In the genomic region with DNA sequence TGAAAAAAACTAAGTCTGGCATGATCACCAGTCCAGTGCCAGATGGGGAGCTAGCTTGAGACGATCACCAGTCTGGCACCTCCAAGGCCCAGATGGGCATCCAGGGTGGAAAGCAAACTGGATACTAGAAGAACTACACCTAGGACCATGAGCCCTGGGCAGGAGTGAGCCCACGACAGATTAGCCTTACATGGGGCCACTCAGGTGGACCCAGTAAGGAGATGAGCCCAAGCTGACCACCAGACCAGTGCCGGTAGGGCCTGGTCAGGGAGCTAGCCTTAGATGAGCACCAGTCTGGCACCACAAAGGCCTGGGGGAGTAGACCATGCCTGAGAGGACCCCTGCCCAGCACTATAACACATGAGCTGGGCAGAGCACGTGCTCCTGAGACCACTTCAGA, we compare ENCODE assay signal across 25 mouse cellular contexts. TPM values are rescaled to one million over a fixed set of nuclear protein-coding genes. Genes with fewer than 3 reads are reported as not detected.
A peak's percentile ranks its signal among the peaks of the same experiment; 100 is the strongest.
DNase-seq lines count a peak whose midpoint lies in the region; ATAC-seq lines count a peak whose summit lies in the region.
"Had no signal": no experiment of that assay in that cellular context is flagged by ENCODE, and none has a peak within 500 bp of the region (broad histone marks: within the 10 kb centered on the region; RNA-seq: fewer than 3 reads in every experiment).

No protein-coding gene starts in this region.

- no peak overlapping the region for H3K9ac ChIP-seq in embryonic facial prominence, embryonic 11.5 days (replicated peaks; ENCODE audit: low read length)
- no peak overlapping the region for H3K9ac ChIP-seq in hindbrain, embryonic 15.5 days
- no peak overlapping the region for H3K9ac ChIP-seq in hindbrain, embryonic 14.5 days
- H3K9ac ChIP-seq in kidney, embryonic 16.5 days (replicated peaks; ENCODE audit: low read length) = no peak overlapping the region
- no peak overlapping the region; the same call in 1 of the 2 replicates for H3K9ac ChIP-seq in neural tube, embryonic 11.5 days (ENCODE audit: low read length)
- H3K9ac ChIP-seq in neural tube, embryonic 15.5 days (replicated peaks) = no peak overlapping the region
- H3K9ac ChIP-seq: heart, embryonic 13.5 days; liver, embryonic 14.5 days; lung, embryonic 15.5 days; neural tube, embryonic 13.5 days had no signal

- H3K9me3 ChIP-seq in embryonic facial prominence, embryonic 11.5 days (replicated peaks; ENCODE audit: control insufficient read depth, low read length) = no peaks in the 10 kb centered on the region
- no peaks in the 10 kb centered on the region for H3K9me3 ChIP-seq in embryonic facial prominence, embryonic 10.5 days
- no peaks in the 10 kb centered on the region for H3K9me3 ChIP-seq in hindbrain, embryonic 15.5 days
- no peaks in the 10 kb centered on the region for H3K9me3 ChIP-seq in hindbrain, embryonic 14.5 days (ENCODE audit: control insufficient read depth, low read length)
- H3K9me3 ChIP-seq in kidney, embryonic 16.5 days (ENCODE audit: low read length) = no peaks in the 10 kb centered on the region
- H3K9me3 ChIP-seq in neural tube, embryonic 11.5 days (ENCODE audit: control insufficient read depth, low read length) = no peaks in the 10 kb centered on the region
- no peaks in the 10 kb centered on the region for H3K9me3 ChIP-seq in neural tube, embryonic 15.5 days (replicated peaks)
- H3K9me3 ChIP-seq: heart, embryonic 13.5 days; lung, embryonic 15.5 days; megakaryocyte, embryonic 14.5 days; neural tube, embryonic 13.5 days had no signal

- 86% methylated on average over 4 of the region's 4 CpGs for WGBS in embryonic facial prominence, embryonic 11.5 days
- WGBS in embryonic facial prominence, embryonic 10.5 days = 91% methylated on average over 4 of the region's 4 CpGs
- WGBS in hindbrain, embryonic 15.5 days = 86% methylated on average over 4 of the region's 4 CpGs
- WGBS in hindbrain, embryonic 14.5 days = 93% methylated on average over 4 of the region's 4 CpGs
- 92% methylated on average over 4 of the region's 4 CpGs for WGBS in kidney, embryonic 16.5 days
- 94% methylated on average over 4 of the region's 4 CpGs for WGBS in neural tube, embryonic 11.5 days
- 91% methylated on average over 4 of the region's 4 CpGs for WGBS in neural tube, embryonic 15.5 days

- no peak overlapping the region for H3K4me3 ChIP-seq in embryonic facial prominence, embryonic 11.5 days (ENCODE audit: low read depth, low read length)
- H3K4me3 ChIP-seq in embryonic facial prominence, embryonic 10.5 days = no peak overlapping the region
- H3K4me3 ChIP-seq in hindbrain, embryonic 15.5 days = no peak overlapping the region
- no peak overlapping the region for H3K4me3 ChIP-seq in hindbrain, embryonic 14.5 days (replicated peaks; ENCODE audit: low read length)
- no peak overlapping the region for H3K4me3 ChIP-seq in kidney, embryonic 16.5 days (ENCODE audit: low read length)
- H3K4me3 ChIP-seq in neural tube, embryonic 11.5 days (ENCODE audit: low read depth, low read length) = no peak overlapping the region
- no peak overlapping the region for H3K4me3 ChIP-seq in neural tube, embryonic 15.5 days (replicated peaks)
- H3K4me3 ChIP-seq: heart, adult 2 months; heart, embryonic 13.5 days; left cerebral cortex, adult 2 months; lung, embryonic 15.5 days; megakaryocyte, embryonic 14.5 days; neural tube, embryonic 13.5 days had no signal

- no peaks in the 10 kb centered on the region; the same call in 1 of the 2 replicates for H3K36me3 ChIP-seq in embryonic facial prominence, embryonic 11.5 days (replicated peaks; ENCODE audit: control insufficient read depth, insufficient read depth, low read depth, low read length)
- H3K36me3 ChIP-seq in embryonic facial prominence, embryonic 10.5 days (replicated peaks) = peaks cover 84% of the 10 kb centered on the region
- H3K36me3 ChIP-seq in hindbrain, embryonic 15.5 days = no peaks in the 10 kb centered on the region
- H3K36me3 ChIP-seq in hindbrain, embryonic 14.5 days (replicated peaks; ENCODE audit: control insufficient read depth, insufficient read depth) = no peaks in the 10 kb centered on the region
- H3K36me3 ChIP-seq in kidney, embryonic 16.5 days (ENCODE audit: insufficient read depth, low read length) = peaks cover 36% of the 10 kb centered on the region
- peaks cover 3% of the 10 kb centered on the region; the same call in 1 of the 2 replicates for H3K36me3 ChIP-seq in neural tube, embryonic 11.5 days (ENCODE audit: control insufficient read depth, insufficient read depth, low read length)
- no peaks in the 10 kb centered on the region for H3K36me3 ChIP-seq in neural tube, embryonic 15.5 days
- H3K36me3 ChIP-seq: neural tube, embryonic 13.5 days had no signal

- H3K27me3 ChIP-seq in embryonic facial prominence, embryonic 11.5 days (ENCODE audit: control insufficient read depth, insufficient read depth, low read length) = no peaks in the 10 kb centered on the region
- no peaks in the 10 kb centered on the region for H3K27me3 ChIP-seq in embryonic facial prominence, embryonic 10.5 days (replicated peaks; ENCODE audit: low read depth, poor library complexity, severe bottlenecking)
- no peaks in the 10 kb centered on the region for H3K27me3 ChIP-seq in hindbrain, embryonic 15.5 days
- H3K27me3 ChIP-seq in hindbrain, embryonic 14.5 days (ENCODE audit: control insufficient read depth, insufficient read depth, low read length) = no peaks in the 10 kb centered on the region
- no peaks in the 10 kb centered on the region for H3K27me3 ChIP-seq in kidney, embryonic 16.5 days (ENCODE audit: insufficient read depth, low read length)
- H3K27me3 ChIP-seq in neural tube, embryonic 11.5 days (ENCODE audit: control insufficient read depth, insufficient read depth, low read length) = no peaks in the 10 kb centered on the region
- H3K27me3 ChIP-seq in neural tube, embryonic 15.5 days (replicated peaks) = no peaks in the 10 kb centered on the region
- H3K27me3 ChIP-seq: heart, embryonic 13.5 days; lung, embryonic 15.5 days; megakaryocyte, embryonic 14.5 days; neural tube, embryonic 13.5 days had no signal

- peak; percentile 39; the same call in 1 of the 2 replicates for ATAC-seq in embryonic facial prominence, embryonic 11.5 days (replicated peaks; ENCODE audit: insufficient number of reproducible peaks, low FRiP score, low TSS enrichment, low read depth)
- peak; percentile 11; the same call in 1 of the 2 replicates for ATAC-seq in hindbrain, embryonic 15.5 days (ENCODE audit: low FRiP score, low read depth)
- ATAC-seq in hindbrain, embryonic 14.5 days (ENCODE audit: low FRiP score) = no peak
- peak; percentile 51; the same call in 1 of the 2 replicates for ATAC-seq in kidney, embryonic 16.5 days (ENCODE audit: low FRiP score, low TSS enrichment)
- 0 out of 2 replicates have a peak, but pooled peaks have one; percentile 35 for ATAC-seq in neural tube, embryonic 11.5 days (ENCODE audit: insufficient read depth, low FRiP score, low TSS enrichment)
- no peak for ATAC-seq in neural tube, embryonic 15.5 days (ENCODE audit: low FRiP score)
- ATAC-seq: activated CD4-positive, CD25-positive, alpha-beta regulatory T cell, adult 4 months had no signal

- H3K27ac ChIP-seq in embryonic facial prominence, embryonic 11.5 days (replicated peaks; ENCODE audit: low read depth, low read length) = no peak overlapping the region
- no peak overlapping the region for H3K27ac ChIP-seq in embryonic facial prominence, embryonic 10.5 days (replicated peaks)
- no peak overlapping the region for H3K27ac ChIP-seq in hindbrain, embryonic 15.5 days (replicated peaks)
- H3K27ac ChIP-seq in hindbrain, embryonic 14.5 days = no peak overlapping the region
- no peak overlapping the region for H3K27ac ChIP-seq in kidney, embryonic 16.5 days (ENCODE audit: low read length)
- H3K27ac ChIP-seq in neural tube, embryonic 11.5 days (ENCODE audit: low read depth, low read length) = no peak overlapping the region
- no peak overlapping the region for H3K27ac ChIP-seq in neural tube, embryonic 15.5 days (replicated peaks)
- H3K27ac ChIP-seq: heart, adult 2 months; heart, embryonic 13.5 days; left cerebral cortex, adult 2 months; liver, embryonic 14.5 days; lung, embryonic 15.5 days; neural tube, embryonic 13.5 days had no signal

- H3K4me1 ChIP-seq in embryonic facial prominence, embryonic 11.5 days (ENCODE audit: control insufficient read depth, insufficient read depth, low read length) = no peaks in the 10 kb centered on the region
- no peaks in the 10 kb centered on the region for H3K4me1 ChIP-seq in embryonic facial prominence, embryonic 10.5 days
- H3K4me1 ChIP-seq in hindbrain, embryonic 15.5 days (replicated peaks) = no peaks in the 10 kb centered on the region
- H3K4me1 ChIP-seq in hindbrain, embryonic 14.5 days (replicated peaks; ENCODE audit: control insufficient read depth, insufficient read depth, low read length) = no peaks in the 10 kb centered on the region
- no peaks in the 10 kb centered on the region for H3K4me1 ChIP-seq in kidney, embryonic 16.5 days (ENCODE audit: insufficient read depth, low read length)
- no peaks in the 10 kb centered on the region for H3K4me1 ChIP-seq in neural tube, embryonic 11.5 days (ENCODE audit: control insufficient read depth, insufficient read depth, low read length)
- no peaks in the 10 kb centered on the region for H3K4me1 ChIP-seq in neural tube, embryonic 15.5 days
- H3K4me1 ChIP-seq: heart, embryonic 13.5 days; lung, embryonic 15.5 days; neural tube, embryonic 13.5 days had no signal

- DNase-seq in embryonic facial prominence, embryonic 11.5 days (ENCODE audit: low spot score) = no peak
- DNase-seq in embryonic facial prominence, embryonic 10.5 days (ENCODE audit: low spot score) = no peak
- DNase-seq in hindbrain, embryonic 14.5 days (ENCODE audit: low spot score) = no peak
- DNase-seq in kidney, adult 11 months = no peak
- no peak for DNase-seq in neural tube, embryonic 11.5 days (ENCODE audit: low spot score)
- DNase-seq: adrenal gland, postnatal 10 days; cerebellum, adult 2 months; cerebellum, postnatal 25 days; embryo, embryonic 11 days; gastrocnemius, postnatal 36 days; heart, adult 2 months; heart, postnatal 14 days; kidney, adult 9 months; lung, postnatal 36 days; thymus, postnatal 25 days had no signal

- H3K4me2 ChIP-seq in embryonic facial prominence, embryonic 11.5 days (ENCODE audit: low read depth, low read length) = no peak overlapping the region
- no peak overlapping the region for H3K4me2 ChIP-seq in hindbrain, embryonic 15.5 days
- H3K4me2 ChIP-seq in hindbrain, embryonic 14.5 days (replicated peaks) = no peak overlapping the region
- no peak overlapping the region for H3K4me2 ChIP-seq in kidney, embryonic 16.5 days (replicated peaks; ENCODE audit: low read depth, low read length)
- no peak overlapping the region for H3K4me2 ChIP-seq in neural tube, embryonic 11.5 days (ENCODE audit: low read depth)
- H3K4me2 ChIP-seq in neural tube, embryonic 15.5 days = no peak overlapping the region
- H3K4me2 ChIP-seq: heart, embryonic 13.5 days; lung, embryonic 15.5 days; neural tube, embryonic 13.5 days had no signal

RNA-seq across cellular contexts. Expression of a gene that starts 44.6 kb away (rescaled TPM):
- 83.5 and 93.7 TPM in 2 replicates for polyA plus RNA-seq in embryonic facial prominence, embryonic 11.5 days (2014; fragmentation: Nextera tagmentation; extraction: Ambion mirVana)
- 82.4 and 85.0 TPM in 2 replicates for polyA plus RNA-seq in embryonic facial prominence, embryonic 10.5 days (2016; fragmentation: Nextera tagmentation; extraction: Ambion mirVana)
- 13.6 and 13.9 TPM in 2 replicates for polyA plus RNA-seq in hindbrain, embryonic 15.5 days (2015; fragmentation: Nextera tagmentation; extraction: Ambion mirVana)
- 10.0 and 13.1 TPM in 2 replicates for polyA plus RNA-seq in hindbrain, embryonic 14.5 days (2014; fragmentation: Nextera tagmentation; extraction: Ambion mirVana)
- polyA plus RNA-seq in kidney, embryonic 16.5 days (2015; fragmentation: Nextera tagmentation; extraction: Ambion mirVana) = 58.9 and 63.9 TPM in 2 replicates
- 79.1 and 87.4 TPM in 2 replicates for polyA plus RNA-seq in neural tube, embryonic 11.5 days (2014; fragmentation: Nextera tagmentation; extraction: Ambion mirVana)
- polyA plus RNA-seq in neural tube, embryonic 15.5 days (2015; fragmentation: Nextera tagmentation; extraction: Ambion mirVana) = 6.0 and 15.9 TPM in 2 replicates

Comparison
In these comparisons a context has a peak if more than half of its experiments do, and no peak if none do; other contexts are left out.
1. ATAC-seq: peak in embryonic facial prominence, embryonic 11.5 days (single experiment), hindbrain, embryonic 15.5 days (single experiment), kidney, embryonic 16.5 days (single experiment) and neural tube, embryonic 11.5 days (single experiment); none in hindbrain, embryonic 14.5 days (single experiment) and neural tube, embryonic 15.5 days (single experiment).